Mouse (Mus musculus): ENCODE measurements around the gene Amotl2. TPM values are rescaled to one million over a fixed set of nuclear protein-coding genes. Genes with fewer than 3 reads are reported as not detected.
"Not testable (repeated sequence)": the region's sequence is repeated elsewhere in the genome, so short reads cannot be mapped to it uniquely, and the experiment has no call there.

The Amotl2 gene
- total RNA-seq, 2 experiments from 2014 or later, result 16.7 to 19.5 TPM

- no peak for DNase-seq (ENCODE audit: low spot score in 2 of 2)
- intact Hi-C loops (cut with DNase I), result no loop called here
Observed at GRCm38 (mm10) chr9:102759581-102760001, 43.1 kb downstream of the Amotl2 start.

DNA sequence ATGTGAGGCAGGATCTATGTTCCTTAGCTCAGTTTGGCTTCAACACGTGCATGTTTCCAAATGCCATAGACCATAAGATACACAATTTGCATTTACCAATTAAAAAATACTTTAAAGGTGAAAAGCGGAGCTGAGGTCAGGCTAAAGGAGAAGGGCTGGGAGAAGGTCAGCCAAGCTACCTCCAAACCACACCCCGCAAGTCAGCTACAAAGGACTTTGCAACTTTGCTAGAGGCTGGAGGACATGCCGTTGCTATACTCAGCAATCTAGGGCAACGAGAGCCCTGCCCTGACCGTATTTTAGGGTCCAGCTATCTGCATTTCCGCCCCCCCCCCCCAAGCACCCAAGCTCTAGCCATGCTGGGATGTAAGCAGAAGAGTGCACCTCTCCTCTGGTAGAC is 45.1 kb downstream of the Amotl2 start:
- no peak for DNase-seq (ENCODE audit: low spot score in 2 of 2)
- intact Hi-C loops (cut with DNase I), result no loop called here

DNA sequence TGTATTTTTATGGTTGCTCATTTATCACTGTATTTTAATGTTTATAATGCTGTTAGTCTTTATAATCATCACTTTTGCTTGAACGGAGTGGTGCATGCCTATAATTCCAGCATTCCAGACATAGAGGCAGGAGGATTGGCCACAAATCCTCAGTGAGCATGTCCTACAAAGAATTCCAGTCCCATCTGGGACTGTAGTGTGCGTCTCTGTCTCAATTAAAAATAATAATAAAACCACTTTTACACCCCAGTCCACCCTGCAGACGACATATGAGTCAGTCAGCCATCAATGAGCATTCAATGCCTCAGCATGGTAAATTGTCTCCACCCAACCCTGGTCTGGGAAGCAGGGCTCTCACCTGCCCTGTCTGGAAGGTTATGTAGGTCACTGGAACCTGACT is 46.4 kb downstream of the Amotl2 start:
- intact Hi-C loops (cut with DNase I), result no loop called here

GRCm38 (mm10) chr9:102763520-102763919 is 47.0 kb downstream of the Amotl2 start:
- intact Hi-C loops (cut with DNase I), result no loop called here
- DNase-seq (ENCODE audit: low spot score in 2 of 2), result no peak

More for the DNA sequence above, 46.4 kb downstream of the Amotl2 start:
- no peak for DNase-seq (ENCODE audit: low spot score in 2 of 2)

- intact Hi-C loops (cut with DNase I); DNase-seq (ENCODE audit: low spot score in 2 of 2): not testable (repeated sequence)
Observed at GRCm38 (mm10) chr9:102764540-102764939, 48.1 kb downstream of the Amotl2 start.

DNA sequence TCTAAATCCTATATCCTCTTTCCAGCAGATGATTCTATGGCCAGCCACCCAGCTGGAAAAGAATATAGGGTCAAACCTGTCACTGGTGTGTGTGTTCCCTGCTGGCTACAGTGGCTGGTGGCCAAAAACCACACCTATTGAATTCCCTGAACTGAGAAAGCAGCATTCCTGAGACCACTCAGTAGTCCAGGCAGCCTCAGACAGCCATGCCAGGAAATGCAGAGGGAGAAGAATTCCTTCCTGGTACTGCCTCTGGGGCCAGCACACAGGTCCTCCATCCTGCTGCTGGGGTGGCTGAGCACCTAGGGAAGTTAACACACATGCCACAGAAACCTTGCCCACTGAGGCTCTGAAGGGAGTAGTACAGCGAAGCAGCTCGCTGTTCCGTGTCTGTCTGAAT is 50.3 kb downstream of the Amotl2 start:
- intact Hi-C loops (cut with DNase I), result no loop called here
- DNase-seq (ENCODE audit: low spot score in 2 of 2), result no peak

DNA sequence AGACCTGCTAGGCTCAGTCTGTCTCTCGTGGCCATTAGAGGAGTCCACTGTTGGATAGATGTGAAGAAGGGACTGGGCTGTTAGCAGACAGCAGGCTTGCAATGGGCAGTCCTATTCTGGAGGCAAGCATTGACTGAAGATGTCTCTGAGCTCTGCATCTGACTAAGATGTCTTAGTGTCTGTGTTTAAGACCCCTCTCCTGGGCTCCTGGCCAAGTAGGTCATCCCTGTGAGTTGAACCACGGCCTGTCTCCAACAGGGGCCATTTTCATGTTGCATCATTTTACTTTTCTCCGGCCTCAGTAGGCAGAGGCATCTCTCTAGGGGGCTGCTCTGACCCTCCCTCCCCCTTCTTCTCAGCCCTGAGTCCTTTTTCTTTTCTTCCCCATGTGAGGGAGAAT is 52.8 kb downstream of the Amotl2 start:
- DNase-seq (ENCODE audit: low spot score in 2 of 2), result no peak
- intact Hi-C loops (cut with DNase I), result no loop called here

DNA sequence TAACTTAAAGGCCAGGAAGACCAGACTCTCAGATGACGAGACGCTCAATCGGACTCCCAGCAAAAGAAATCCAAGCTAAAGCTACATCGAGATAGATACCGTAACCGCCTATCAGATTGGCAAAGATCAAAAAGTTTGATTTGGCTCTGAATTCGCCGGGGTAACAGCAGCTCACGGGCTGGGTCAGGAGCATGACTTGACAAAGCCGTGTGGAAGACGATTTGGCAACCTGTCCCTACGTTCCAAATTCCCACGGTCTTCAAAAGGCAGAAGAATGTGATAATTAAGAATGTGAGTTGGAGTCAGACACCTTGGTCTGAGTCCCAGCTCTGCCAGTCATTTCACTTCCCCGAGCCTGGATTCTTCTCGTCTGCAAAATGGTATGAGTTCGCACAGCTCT is 53.7 kb downstream of the Amotl2 start:
- DNase-seq (ENCODE audit: low spot score in 2 of 2), result no peak
- intact Hi-C loops (cut with DNase I), result no loop called here

DNA sequence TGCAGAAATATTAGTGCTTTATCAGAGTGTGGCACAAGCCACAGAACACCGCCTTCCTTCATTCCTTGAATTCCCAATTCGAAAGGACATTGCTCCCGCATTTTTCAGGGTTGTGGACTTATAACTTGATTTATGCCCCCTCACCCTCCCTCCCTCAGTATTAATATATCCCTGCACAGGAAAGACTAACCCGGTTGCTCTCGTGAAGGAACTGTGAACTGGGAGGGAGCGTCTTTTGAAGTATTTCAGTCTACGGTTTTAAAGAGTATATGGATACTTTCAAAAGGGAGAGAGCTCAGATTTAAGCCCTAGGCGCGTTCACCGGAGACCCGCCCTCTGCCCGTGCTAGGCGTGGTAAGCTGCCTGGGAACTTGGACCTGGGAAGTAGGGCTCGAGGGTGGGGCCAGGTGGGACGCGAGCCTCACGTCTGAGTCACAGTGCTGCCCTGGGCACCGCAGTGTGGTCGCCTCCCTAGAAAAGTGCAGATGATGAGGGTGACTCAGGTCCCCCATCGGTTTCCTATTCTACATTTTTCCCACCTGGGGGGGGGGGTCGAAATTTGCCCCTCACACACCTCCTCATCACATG is 54.9 kb downstream of the Amotl2 start:
- DNase-seq (ENCODE audit: low spot score in 2 of 2), result no peak
- intact Hi-C loops (cut with DNase I), result no loop called here

- no peak for DNase-seq (ENCODE audit: low spot score in 2 of 2)
- intact Hi-C loops (cut with DNase I), result loop anchor here (2.0 to 5.0 kb wide), 2 partner anchors 46 to 63 kb away; no protein-coding TSS in a partner anchor
Observed at GRCm38 (mm10) chr9:102777631-102778591, 61.4 kb downstream of the Amotl2 start.

- peak; percentile 69 to 77 for DNase-seq (ENCODE audit: low spot score in 2 of 2)
- intact Hi-C loops (cut with DNase I), result loop anchor here (2.0 to 5.0 kb wide), 2 partner anchors 47 to 65 kb away; no protein-coding TSS in a partner anchor
Observed at GRCm38 (mm10) chr9:102779493-102779892, 63.0 kb downstream of the Amotl2 start.

Other genes with a start within 250 kb of the Amotl2 start
- gene Ky, start 210.9 kb upstream of the Amotl2 start, total RNA-seq (2021), result 1 to 10 TPM; 3.1 to 3.9 TPM
- 10 to 100 TPM; 84.6 to 96.5 TPM for gene Anapc13, start 90.4 kb upstream of the Amotl2 start, total RNA-seq (2021)
- 10 to 100 TPM; 23.7 to 25.1 TPM for gene Cep63, start 90.1 kb upstream of the Amotl2 start, total RNA-seq (2021)
- 10 to 100 TPM; 28.1 to 31.6 TPM for gene Ryk, start 118.2 kb downstream of the Amotl2 start, total RNA-seq (2021)

All from left cerebral cortex, postnatal 14 days (tissue).